Mouse (Mus musculus): ENCODE measurements around the gene Aipl1. TPM values are rescaled to one million over a fixed set of nuclear protein-coding genes. Genes with fewer than 3 reads are reported as not detected.

The Aipl1 gene
- polyA plus RNA-seq, 1 experiment from 2014 or later: 0.72 TPM

- Histone ChIP-seq H3K27me3 (peaks cover 5% of the 10 kb centered on the region; the same call in 1 of the 2 replicates), H3K36me3 (no peaks in the 10 kb centered on the region), H3K4me1 (no peaks in the 10 kb centered on the region), H3K9me3 (no peaks in the 10 kb centered on the region), H3K27ac (no peak overlapping the region), H3K4me3 (no peak overlapping the region), H3K9ac (no peak overlapping the region), H3K4me2 (peak overlapping the region; percentile 21; the same call in 1 of the 2 replicates)
- 19% methylated on average over 23 of the region's 23 CpGs for WGBS
- no peak for ATAC-seq (ENCODE audit: borderline replicate concordance, extremely low read depth, low FRiP score, low TSS enrichment)
Observed at GRCm38 (mm10) chr11:72029143-72029542, 8.2 kb downstream of the Aipl1 start.

- H3K4me3 ChIP-seq: no peak overlapping the region
- H3K36me3 ChIP-seq: no peaks in the 10 kb centered on the region
- no peak overlapping the region for H3K9ac ChIP-seq
- WGBS: 77% methylated on average over 9 of the region's 9 CpGs
- no peaks in the 10 kb centered on the region for H3K9me3 ChIP-seq
- H3K27ac ChIP-seq: no peak overlapping the region
- H3K27me3 ChIP-seq: peaks cover 5% of the 10 kb centered on the region; the same call in 1 of the 2 replicates
- no peak for ATAC-seq (ENCODE audit: borderline replicate concordance, extremely low read depth, low FRiP score, low TSS enrichment)
- H3K4me1 ChIP-seq: no peaks in the 10 kb centered on the region
- H3K4me2 ChIP-seq: no peak overlapping the region
Observed at GRCm38 (mm10) chr11:72027836-72028235, 9.5 kb downstream of the Aipl1 start.

DNA sequence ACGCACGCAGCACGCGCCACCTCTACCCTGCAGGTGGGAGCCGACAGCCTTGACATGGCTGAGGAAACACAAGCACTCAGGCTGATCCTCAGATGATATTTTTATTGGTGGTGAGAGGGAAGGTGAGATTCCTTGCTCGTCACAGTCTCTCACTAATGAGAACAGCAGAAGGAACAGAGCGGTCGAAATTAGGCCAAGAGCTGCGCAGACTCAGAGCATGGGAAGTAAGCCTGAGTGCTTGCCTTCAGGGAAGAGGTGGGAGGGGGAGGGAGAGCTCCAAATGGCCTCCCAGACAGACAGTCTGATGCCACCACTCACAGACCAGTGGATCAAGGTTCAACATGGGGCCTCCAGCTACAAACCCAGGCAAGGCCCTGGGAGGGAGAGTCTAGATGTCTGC is 10.8 kb downstream of the Aipl1 start:
- H3K27me3 ChIP-seq: peaks cover 5% of the 10 kb centered on the region; the same call in 1 of the 2 replicates
- ATAC-seq (ENCODE audit: borderline replicate concordance, extremely low read depth, low FRiP score, low TSS enrichment): no peak
- no peak overlapping the region for H3K9ac ChIP-seq
- H3K4me1 ChIP-seq: no peaks in the 10 kb centered on the region
- H3K9me3 ChIP-seq: no peaks in the 10 kb centered on the region
- WGBS: 84% methylated on average over 9 of the region's 9 CpGs
- H3K4me2 ChIP-seq: no peak overlapping the region
- no peaks in the 10 kb centered on the region for H3K36me3 ChIP-seq
- H3K4me3 ChIP-seq: no peak overlapping the region
- no peak overlapping the region for H3K27ac ChIP-seq

DNA sequence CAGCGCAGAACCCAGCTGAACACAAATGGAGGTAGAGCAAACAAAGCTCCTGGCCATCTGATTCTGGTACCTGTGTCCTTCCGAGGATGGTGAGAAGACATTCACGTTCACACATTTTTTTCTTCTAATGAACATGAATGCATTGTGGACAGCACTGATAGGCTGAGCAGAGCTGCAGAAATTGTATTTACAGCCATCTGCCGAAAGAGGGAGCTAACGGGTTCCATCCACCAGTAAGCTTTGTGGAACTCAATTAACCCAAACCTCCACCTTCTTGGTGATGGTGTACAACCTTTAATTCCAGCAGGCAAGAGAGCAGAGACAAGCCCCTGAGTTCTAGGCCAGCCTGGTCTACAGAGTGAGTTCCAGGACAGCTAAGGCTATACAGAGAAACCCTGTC is 11.5 kb downstream of the Aipl1 start:
- Histone ChIP-seq H3K4me3 (no peak overlapping the region), H3K4me2 (no peak overlapping the region), H3K9ac (no peak overlapping the region), H3K27me3 (peaks cover 5% of the 10 kb centered on the region; the same call in 1 of the 2 replicates), H3K9me3 (no peaks in the 10 kb centered on the region), H3K27ac (no peak overlapping the region), H3K4me1 (no peaks in the 10 kb centered on the region), H3K36me3 (no peaks in the 10 kb centered on the region)
- no peak for ATAC-seq (ENCODE audit: borderline replicate concordance, extremely low read depth, low FRiP score, low TSS enrichment)
- WGBS: 35% methylated on average over 5 of the region's 5 CpGs

DNA sequence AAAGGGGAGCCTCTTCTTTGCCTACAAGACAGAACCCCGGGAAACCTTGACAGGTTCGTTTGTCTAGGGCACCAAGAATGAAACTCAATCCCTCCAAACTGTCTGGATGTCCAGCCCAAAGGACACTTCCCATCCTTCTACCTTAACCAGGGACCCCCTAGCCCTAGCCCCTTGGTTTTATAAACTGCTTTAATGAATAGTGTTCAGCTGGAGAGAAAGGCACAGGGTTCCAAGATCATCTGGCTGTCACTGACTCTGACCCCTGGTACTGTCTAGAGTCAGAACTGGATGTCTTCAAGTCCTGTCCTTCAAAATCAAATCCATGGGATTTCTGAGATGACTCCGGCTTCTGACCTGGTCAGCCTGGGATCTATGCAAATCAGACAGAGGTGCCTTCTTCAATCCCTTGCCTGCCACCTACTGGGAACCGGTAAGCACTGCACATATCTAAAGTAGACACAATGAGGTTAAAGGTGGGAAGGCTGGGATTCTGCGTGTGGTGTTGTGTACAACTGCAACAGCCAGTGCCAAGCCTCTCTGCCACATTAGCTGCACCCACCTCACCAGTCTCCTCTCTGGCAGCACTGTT is 13.0 kb downstream of the Aipl1 start:
- no peaks in the 10 kb centered on the region for H3K36me3 ChIP-seq
- no peak overlapping the region for H3K9ac ChIP-seq
- H3K4me3 ChIP-seq: no peak overlapping the region
- no peak overlapping the region for H3K27ac ChIP-seq
- 18% methylated on average over 5 of the region's 5 CpGs for WGBS
- H3K4me2 ChIP-seq: no peak overlapping the region
- H3K4me1 ChIP-seq: no peaks in the 10 kb centered on the region
- H3K9me3 ChIP-seq: no peaks in the 10 kb centered on the region
- no peak for ATAC-seq (ENCODE audit: borderline replicate concordance, extremely low read depth, low FRiP score, low TSS enrichment)
- peaks cover 5% of the 10 kb centered on the region; the same call in 1 of the 2 replicates for H3K27me3 ChIP-seq

- Histone ChIP-seq H3K36me3 (no peaks in the 10 kb centered on the region), H3K9ac (no peak overlapping the region), H3K27ac (no peak overlapping the region), H3K4me1 (no peaks in the 10 kb centered on the region), H3K9me3 (no peaks in the 10 kb centered on the region), H3K4me3 (no peak overlapping the region), H3K4me2 (no peak overlapping the region), H3K27me3 (0 out of 2 replicates have a peak, but pooled peaks cover 5% of the 10 kb centered on the region)
- ATAC-seq (ENCODE audit: borderline replicate concordance, extremely low read depth, low FRiP score, low TSS enrichment): no peak
- WGBS: 37% methylated on average over 10 of the region's 10 CpGs
Observed at GRCm38 (mm10) chr11:72023581-72023980, 13.7 kb downstream of the Aipl1 start.

DNA sequence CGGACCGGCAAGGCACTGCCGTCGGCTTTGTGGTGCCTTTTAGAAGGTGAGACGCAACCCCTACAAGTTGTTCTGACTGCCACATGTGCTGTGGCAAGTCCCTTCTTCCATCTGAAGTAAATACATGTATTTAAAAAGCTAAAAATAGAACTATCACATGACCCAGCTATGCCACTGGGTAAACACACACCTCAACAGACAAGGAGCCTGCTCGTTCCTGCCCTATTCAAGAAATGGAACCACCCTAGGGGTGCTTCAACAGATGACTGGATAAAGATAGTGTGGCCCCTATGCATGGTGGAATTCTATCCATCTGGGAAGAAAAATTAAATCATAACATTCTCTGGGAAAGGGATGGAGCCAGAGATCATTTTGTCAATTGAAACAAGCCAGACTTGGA is 14.5 kb downstream of the Aipl1 start:
- no peak for ATAC-seq (ENCODE audit: borderline replicate concordance, extremely low read depth, low FRiP score, low TSS enrichment)
- H3K9me3 ChIP-seq: no peaks in the 10 kb centered on the region
- no peaks in the 10 kb centered on the region for H3K4me1 ChIP-seq
- H3K27me3 ChIP-seq: 0 out of 2 replicates have a peak, but pooled peaks cover 2% of the 10 kb centered on the region
- H3K4me2 ChIP-seq: no peak overlapping the region
- no peak overlapping the region for H3K4me3 ChIP-seq
- no peak overlapping the region for H3K27ac ChIP-seq
- no peak overlapping the region for H3K9ac ChIP-seq
- WGBS: 63% methylated on average over 6 of the region's 6 CpGs
- H3K36me3 ChIP-seq: no peaks in the 10 kb centered on the region

- Histone ChIP-seq H3K9me3 (no peaks in the 10 kb centered on the region), H3K9ac (no peak overlapping the region), H3K4me2 (no peak overlapping the region), H3K36me3 (no peaks in the 10 kb centered on the region), H3K27ac (no peak overlapping the region), H3K4me3 (no peak overlapping the region), H3K4me1 (no peaks in the 10 kb centered on the region), H3K27me3 (no peaks in the 10 kb centered on the region)
- 53% methylated on average over 4 of the region's 4 CpGs for WGBS
- ATAC-seq (ENCODE audit: borderline replicate concordance, extremely low read depth, low FRiP score, low TSS enrichment): no peak
Observed at GRCm38 (mm10) chr11:72021015-72021414, 16.3 kb downstream of the Aipl1 start.

DNA sequence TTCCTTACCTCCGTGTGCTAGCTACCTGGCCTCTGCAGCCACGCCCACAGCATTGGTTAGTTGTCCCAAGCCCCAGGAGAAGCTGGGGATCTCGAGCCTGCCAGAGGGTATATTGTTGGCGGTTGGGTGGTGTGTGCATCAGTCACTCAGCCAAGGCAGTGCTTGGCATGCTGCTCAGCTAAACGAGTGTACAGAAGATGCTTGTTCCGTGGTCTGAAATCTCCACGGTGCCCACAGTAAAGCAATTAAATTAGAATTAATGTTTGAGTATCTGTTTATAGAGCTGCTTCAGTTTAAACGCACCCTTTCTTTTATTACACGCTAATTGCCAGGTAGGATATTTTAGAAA is 20.1 kb downstream of the Aipl1 start:
- no peaks in the 10 kb centered on the region for H3K36me3 ChIP-seq
- no peak overlapping the region for H3K4me3 ChIP-seq
- no peaks in the 10 kb centered on the region for H3K9me3 ChIP-seq
- no peak overlapping the region for H3K4me2 ChIP-seq
- H3K4me1 ChIP-seq: no peaks in the 10 kb centered on the region
- no peaks in the 10 kb centered on the region; the same call in 1 of the 2 replicates for H3K27me3 ChIP-seq
- 76% methylated on average over 9 of the region's 9 CpGs for WGBS
- H3K27ac ChIP-seq: no peak overlapping the region
- ATAC-seq (ENCODE audit: borderline replicate concordance, extremely low read depth, low FRiP score, low TSS enrichment): no peak
- no peak overlapping the region for H3K9ac ChIP-seq

- H3K4me2 ChIP-seq: no peak overlapping the region
- ATAC-seq (ENCODE audit: borderline replicate concordance, extremely low read depth, low FRiP score, low TSS enrichment): no peak
- no peak overlapping the region for H3K27ac ChIP-seq
- no peaks in the 10 kb centered on the region for H3K36me3 ChIP-seq
- H3K4me1 ChIP-seq: peaks cover 1% of the 10 kb centered on the region; the same call in 1 of the 2 replicates
- no peak overlapping the region for H3K9ac ChIP-seq
- H3K27me3 ChIP-seq: no peaks in the 10 kb centered on the region; the same call in 1 of the 2 replicates
- 77% methylated on average over 13 of the region's 13 CpGs for WGBS
- no peaks in the 10 kb centered on the region for H3K9me3 ChIP-seq
- no peak overlapping the region for H3K4me3 ChIP-seq
Observed at GRCm38 (mm10) chr11:72016518-72017252, 20.6 kb downstream of the Aipl1 start.

DNA sequence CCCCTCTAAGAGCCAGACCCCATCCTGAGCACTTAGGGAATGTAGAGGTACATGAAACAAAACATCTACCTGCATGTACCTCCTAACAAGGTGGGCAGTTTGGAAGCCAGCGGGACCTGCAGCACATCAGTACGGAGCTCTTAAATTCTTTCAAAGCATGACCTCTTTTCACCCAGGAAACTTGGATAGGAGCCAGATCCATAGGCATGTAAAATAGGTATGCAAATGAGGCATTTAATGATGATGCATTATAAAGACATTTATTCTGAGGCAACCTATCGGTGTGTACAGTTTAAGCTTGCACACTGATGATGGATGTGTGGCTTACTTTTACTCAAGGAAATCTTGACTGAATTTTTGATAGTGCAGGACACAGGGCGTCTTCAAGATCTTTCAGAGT is 22.6 kb downstream of the Aipl1 start:
- Histone ChIP-seq H3K27ac (no peak overlapping the region), H3K9ac (no peak overlapping the region), H3K27me3 (peaks cover 3% of the 10 kb centered on the region; the same call in 1 of the 2 replicates), H3K4me2 (no peak overlapping the region), H3K4me1 (peaks cover 14% of the 10 kb centered on the region; the same call in 1 of the 2 replicates), H3K36me3 (no peaks in the 10 kb centered on the region), H3K4me3 (no peak overlapping the region), H3K9me3 (no peaks in the 10 kb centered on the region)
- no peak for ATAC-seq (ENCODE audit: borderline replicate concordance, extremely low read depth, low FRiP score, low TSS enrichment)
- 69% methylated on average over 4 of the region's 4 CpGs for WGBS

GRCm38 (mm10) chr11:72011955-72012354 is 25.4 kb downstream of the Aipl1 start:
- H3K27ac ChIP-seq: no peak overlapping the region
- ATAC-seq (ENCODE audit: borderline replicate concordance, extremely low read depth, low FRiP score, low TSS enrichment): no peak
- H3K9me3 ChIP-seq: no peaks in the 10 kb centered on the region
- no peaks in the 10 kb centered on the region for H3K36me3 ChIP-seq
- H3K27me3 ChIP-seq: peaks cover 3% of the 10 kb centered on the region; the same call in 1 of the 2 replicates
- WGBS: 69% methylated on average over 1 of the region's 1 CpGs
- H3K4me1 ChIP-seq: peaks cover 14% of the 10 kb centered on the region; the same call in 1 of the 2 replicates
- no peak overlapping the region for H3K4me2 ChIP-seq
- H3K4me3 ChIP-seq: no peak overlapping the region
- no peak overlapping the region for H3K9ac ChIP-seq

All from lung, embryonic 15.5 days (tissue).